Comparison of ENCODE assay signal across 15 mouse cellular contexts in the genomic region with DNA sequence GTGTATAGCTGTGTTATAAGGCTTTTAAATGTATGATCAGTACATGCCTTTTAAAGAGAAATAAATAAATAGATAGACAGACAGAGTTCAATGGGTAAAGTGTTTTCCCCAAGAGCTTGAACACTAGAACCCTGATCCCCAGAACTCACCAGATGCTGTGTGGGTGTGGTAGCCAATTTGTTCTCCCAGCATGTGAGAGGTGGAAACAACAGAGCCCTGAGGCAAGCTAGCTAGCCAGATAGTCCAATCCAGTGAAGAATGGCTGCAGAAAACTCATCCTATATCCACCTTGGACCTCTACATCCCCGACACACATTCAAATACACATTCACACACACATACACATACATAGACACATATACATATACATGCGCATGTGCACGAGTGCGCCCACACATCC.
"Had no signal": no experiment of that assay in that cellular context is flagged by ENCODE, and none has a peak within 500 bp of the region (broad histone marks: within the 10 kb centered on the region; RNA-seq: fewer than 3 reads in every experiment).

No protein-coding gene starts in this region.

- H3K27ac ChIP-seq: neural tube, embryonic 15.5 days; stomach, embryonic 15.5 days; stomach, postnatal 0 days had no signal

- H3K4me2 ChIP-seq: neural tube, embryonic 15.5 days; stomach, embryonic 15.5 days had no signal

- H3K4me3 ChIP-seq: neural tube, embryonic 15.5 days; stomach, embryonic 15.5 days had no signal

- H3K9me3 ChIP-seq: neural tube, embryonic 15.5 days; stomach, embryonic 15.5 days had no signal

- DNase-seq: retina, postnatal 1 day; right cerebral cortex, adult 18-20 months; right cerebral cortex, postnatal 14 days; right cerebral cortex, postnatal 25 days; right cerebral cortex, postnatal 4 days; spleen, adult 18-20 months; thymus, adult 18-20 months; thymus, adult 2 months; thymus, postnatal 14 days; thymus, postnatal 25 days; thymus, postnatal 36 days; thymus, postnatal 4 days had no signal

- H3K9ac ChIP-seq: neural tube, embryonic 15.5 days; stomach, embryonic 15.5 days had no signal

- H3K36me3 ChIP-seq: neural tube, embryonic 15.5 days; stomach, embryonic 15.5 days had no signal
